Mouse (Mus musculus): ENCODE measurements around the gene Styk1. TPM values are rescaled to one million over a fixed set of nuclear protein-coding genes. Genes with fewer than 3 reads are reported as not detected.

Gene Styk1
- total RNA-seq, 1 experiment = 1.4 TPM

DNA sequence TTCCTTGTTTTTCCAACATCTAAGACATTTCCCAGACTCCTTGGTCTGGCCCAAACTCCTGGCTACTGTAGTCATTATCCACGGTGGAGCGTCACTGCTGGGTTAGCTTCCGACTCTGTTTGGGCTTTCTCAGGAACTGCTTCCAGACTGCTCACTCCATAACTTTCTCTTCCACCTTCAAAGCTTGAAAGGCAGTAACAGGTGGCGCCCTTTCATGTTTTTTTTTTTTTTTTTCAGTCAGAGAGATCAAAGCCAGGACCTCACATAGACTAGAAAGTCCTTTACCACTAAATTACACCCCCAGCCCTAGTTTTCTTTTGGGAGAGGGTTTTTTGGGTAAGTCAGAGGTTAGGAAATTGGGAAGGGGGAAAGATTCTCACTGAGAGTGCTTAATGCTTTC, 1.5 kb upstream of the Styk1 start:
- Histone ChIP-seq H3K4me3 (ENCODE audit: insufficient read depth in 1 of 2, low read depth in 1 of 2, low read length in 2 of 2, poor library complexity in 1 of 2, severe bottlenecking in 1 of 2) (no peak overlapping the region), H3K27ac (ENCODE audit: insufficient read depth, low read depth, low read length, poor library complexity, severe bottlenecking) (no peak overlapping the region), H3K9me3 (ENCODE audit: control insufficient read depth, insufficient read depth, low read depth, low read length) (no peaks in the 10 kb centered on the region), H3K4me1 (ENCODE audit: control insufficient read depth in 2 of 2, insufficient read depth in 2 of 2, low read length in 2 of 2, poor library complexity in 1 of 2) (peaks cover 0 to 3% of the 10 kb centered on the region in 2 experiments; a peak in 1 of 4 replicates), H3K9ac (ENCODE audit: insufficient read depth, low read depth, low read length, poor library complexity, severe bottlenecking) (no peak overlapping the region), H3K36me3 (ENCODE audit: control insufficient read depth, insufficient read depth, low read length, poor library complexity, severe bottlenecking) (no peaks in the 10 kb centered on the region)
- in situ Hi-C loops (cut with MboI; ENCODE audit: low sequenced_read_pairs in 2 of 2, unreplicated experiment in 2 of 2) = no loop called here
- TF ChIP-seq ZC3H11A (IDR thresholded peaks at IDR 0.05; ENCODE audit: borderline replicate concordance, low read depth, low read length) (no peak), MAFK (IDR thresholded peaks at IDR 0.05; ENCODE audit: insufficient read depth, low read depth, low read length) (no peak), CHD2 (IDR thresholded peaks at IDR 0.05; ENCODE audit: low read depth, low read length) (no peak), ZNF384 (IDR thresholded peaks at IDR 0.05; ENCODE audit: low read depth, low read length) (no peak), HCFC1 (IDR thresholded peaks at IDR 0.05; ENCODE audit: borderline replicate concordance, insufficient read depth, low read length) (no peak)
- DNase-seq (ENCODE audit: low read depth, low spot score) = no peak

GRCm38 (mm10) chr6:131347026-131347425, 6.4 kb downstream of the Styk1 start:
- Histone ChIP-seq H3K4me3 (ENCODE audit: insufficient read depth in 1 of 2, low read depth in 1 of 2, low read length in 2 of 2, poor library complexity in 1 of 2, severe bottlenecking in 1 of 2) (no peak overlapping the region), H3K4me1 (ENCODE audit: control insufficient read depth in 2 of 2, insufficient read depth in 2 of 2, low read length in 2 of 2, poor library complexity in 1 of 2) (no peaks in the 10 kb centered on the region), H3K36me3 (ENCODE audit: control insufficient read depth, insufficient read depth, low read length, poor library complexity, severe bottlenecking) (no peaks in the 10 kb centered on the region), H3K9me3 (ENCODE audit: control insufficient read depth, insufficient read depth, low read depth, low read length) (no peaks in the 10 kb centered on the region), H3K27ac (ENCODE audit: insufficient read depth, low read depth, low read length, poor library complexity, severe bottlenecking) (no peak overlapping the region), H3K9ac (ENCODE audit: insufficient read depth, low read depth, low read length, poor library complexity, severe bottlenecking) (no peak overlapping the region)
- in situ Hi-C loops (cut with MboI; ENCODE audit: low sequenced_read_pairs in 2 of 2, unreplicated experiment in 2 of 2) = no loop called here
- TF ChIP-seq HCFC1 (IDR thresholded peaks at IDR 0.05; ENCODE audit: borderline replicate concordance, insufficient read depth, low read length) (no peak), MAFK (IDR thresholded peaks at IDR 0.05; ENCODE audit: insufficient read depth, low read depth, low read length) (no peak)
- DNase-seq (ENCODE audit: low read depth, low spot score) = no peak

- H3K36me3 ChIP-seq (ENCODE audit: control insufficient read depth, insufficient read depth, low read length, poor library complexity, severe bottlenecking) = no peaks in the 10 kb centered on the region
- in situ Hi-C loops (cut with MboI; ENCODE audit: low sequenced_read_pairs in 2 of 2, unreplicated experiment in 2 of 2) = no loop called here
- no peak overlapping the region for H3K4me3 ChIP-seq (ENCODE audit: insufficient read depth in 1 of 2, low read depth in 1 of 2, low read length in 2 of 2, poor library complexity in 1 of 2, severe bottlenecking in 1 of 2)
- TF ChIP-seq ZNF384 (IDR thresholded peaks at IDR 0.05; ENCODE audit: low read depth, low read length) (no peak), ZC3H11A (IDR thresholded peaks at IDR 0.05; ENCODE audit: borderline replicate concordance, low read depth, low read length) (no peak), HCFC1 (IDR thresholded peaks at IDR 0.05; ENCODE audit: borderline replicate concordance, insufficient read depth, low read length) (no peak), MAFK (IDR thresholded peaks at IDR 0.05; ENCODE audit: insufficient read depth, low read depth, low read length) (no peak), CHD2 (IDR thresholded peaks at IDR 0.05; ENCODE audit: low read depth, low read length) (no peak)
- no peak overlapping the region for H3K9ac ChIP-seq (ENCODE audit: insufficient read depth, low read depth, low read length, poor library complexity, severe bottlenecking)
- no peaks in the 10 kb centered on the region for H3K4me1 ChIP-seq (ENCODE audit: control insufficient read depth in 2 of 2, insufficient read depth in 2 of 2, low read length in 2 of 2, poor library complexity in 1 of 2)
- H3K27ac ChIP-seq (ENCODE audit: insufficient read depth, low read depth, low read length, poor library complexity, severe bottlenecking) = no peak overlapping the region
- no peaks in the 10 kb centered on the region for H3K9me3 ChIP-seq (ENCODE audit: control insufficient read depth, insufficient read depth, low read depth, low read length)
- no peak for DNase-seq (ENCODE audit: low read depth, low spot score)
Measured at GRCm38 (mm10) chr6:131344346-131344745, 9.1 kb downstream of the Styk1 start.

- in situ Hi-C loops (cut with MboI; ENCODE audit: low sequenced_read_pairs in 2 of 2, unreplicated experiment in 2 of 2) = no loop called here
- TF ChIP-seq ZNF384 (IDR thresholded peaks at IDR 0.05; ENCODE audit: low read depth, low read length) (no peak), CHD2 (IDR thresholded peaks at IDR 0.05; ENCODE audit: low read depth, low read length) (no peak), MAFK (IDR thresholded peaks at IDR 0.05; ENCODE audit: insufficient read depth, low read depth, low read length) (no peak), ZC3H11A (IDR thresholded peaks at IDR 0.05; ENCODE audit: borderline replicate concordance, low read depth, low read length) (no peak), HCFC1 (IDR thresholded peaks at IDR 0.05; ENCODE audit: borderline replicate concordance, insufficient read depth, low read length) (no peak)
- DNase-seq (ENCODE audit: low read depth, low spot score) = no peak
Measured at GRCm38 (mm10) chr6:131340082-131340481, 13.3 kb downstream of the Styk1 start.

GRCm38 (mm10) chr6:131339309-131339708, 14.1 kb downstream of the Styk1 start:
- Histone ChIP-seq H3K36me3 (ENCODE audit: control insufficient read depth, insufficient read depth, low read length, poor library complexity, severe bottlenecking) (no peaks in the 10 kb centered on the region), H3K9me3 (ENCODE audit: control insufficient read depth, insufficient read depth, low read depth, low read length) (no peaks in the 10 kb centered on the region), H3K27ac (ENCODE audit: insufficient read depth, low read depth, low read length, poor library complexity, severe bottlenecking) (no peak overlapping the region), H3K4me1 (ENCODE audit: control insufficient read depth in 2 of 2, insufficient read depth in 2 of 2, low read length in 2 of 2, poor library complexity in 1 of 2) (no peaks in the 10 kb centered on the region), H3K9ac (ENCODE audit: insufficient read depth, low read depth, low read length, poor library complexity, severe bottlenecking) (no peak overlapping the region), H3K4me3 (ENCODE audit: insufficient read depth in 1 of 2, low read depth in 1 of 2, low read length in 2 of 2, poor library complexity in 1 of 2, severe bottlenecking in 1 of 2) (no peak overlapping the region)
- DNase-seq (ENCODE audit: low read depth, low spot score) = no peak
- in situ Hi-C loops (cut with MboI; ENCODE audit: low sequenced_read_pairs in 2 of 2, unreplicated experiment in 2 of 2) = no loop called here
- TF ChIP-seq HCFC1 (IDR thresholded peaks at IDR 0.05; ENCODE audit: borderline replicate concordance, insufficient read depth, low read length) (no peak), MAFK (IDR thresholded peaks at IDR 0.05; ENCODE audit: insufficient read depth, low read depth, low read length) (no peak), ZC3H11A (IDR thresholded peaks at IDR 0.05; ENCODE audit: borderline replicate concordance, low read depth, low read length) (no peak), ZNF384 (IDR thresholded peaks at IDR 0.05; ENCODE audit: low read depth, low read length) (no peak), CHD2 (IDR thresholded peaks at IDR 0.05; ENCODE audit: low read depth, low read length) (no peak)

More at GRCm38 (mm10) chr6:131340082-131340481, 13.3 kb downstream of the Styk1 start:
- no peak overlapping the region for H3K4me3 ChIP-seq (ENCODE audit: insufficient read depth in 1 of 2, low read depth in 1 of 2, low read length in 2 of 2, poor library complexity in 1 of 2, severe bottlenecking in 1 of 2)
- no peaks in the 10 kb centered on the region for H3K9me3 ChIP-seq (ENCODE audit: control insufficient read depth, insufficient read depth, low read depth, low read length)
- H3K9ac ChIP-seq (ENCODE audit: insufficient read depth, low read depth, low read length, poor library complexity, severe bottlenecking) = no peak overlapping the region
- no peaks in the 10 kb centered on the region for H3K36me3 ChIP-seq (ENCODE audit: control insufficient read depth, insufficient read depth, low read length, poor library complexity, severe bottlenecking)
- H3K4me1 ChIP-seq (ENCODE audit: control insufficient read depth in 2 of 2, insufficient read depth in 2 of 2, low read length in 2 of 2, poor library complexity in 1 of 2) = no peaks in the 10 kb centered on the region
- H3K27ac ChIP-seq (ENCODE audit: insufficient read depth, low read depth, low read length, poor library complexity, severe bottlenecking) = no peak overlapping the region
